Mouse (Mus musculus) heart, postnatal 10 days (tissue): ENCODE results near the gene Prex1. TPM values are rescaled to one million over a fixed set of nuclear protein-coding genes. Genes with fewer than 3 reads are reported as not detected.
A peak's percentile ranks its signal among the peaks of the same experiment; 100 is the strongest.

Experiments
- DNase-seq, 2 experiments: peaks; one replicate each; pipeline ENCODE4 v3.0.0; 2021
- intact Hi-C: fragments of 180-260 bp; cut with DNase I; formaldehyde crosslinking; loops from one replicate; pipeline ENCODE4 v1.15.1; 2025
- total RNA-seq, 2 experiments: library from RNA; stranded (reverse); gene quantifications; 2 replicates each; pipeline ENCODE4 v1.2.3; 2021

Gene Prex1
- total RNA-seq, 2 experiments from 2014 or later = 12.1 to 17.7 TPM

GRCm38 (mm10) chr2:166693394-166693793 lies 20.2 kb downstream of the Prex1 start:
- intact Hi-C loops = no loop called here
- DNase-seq = no peak

DNA sequence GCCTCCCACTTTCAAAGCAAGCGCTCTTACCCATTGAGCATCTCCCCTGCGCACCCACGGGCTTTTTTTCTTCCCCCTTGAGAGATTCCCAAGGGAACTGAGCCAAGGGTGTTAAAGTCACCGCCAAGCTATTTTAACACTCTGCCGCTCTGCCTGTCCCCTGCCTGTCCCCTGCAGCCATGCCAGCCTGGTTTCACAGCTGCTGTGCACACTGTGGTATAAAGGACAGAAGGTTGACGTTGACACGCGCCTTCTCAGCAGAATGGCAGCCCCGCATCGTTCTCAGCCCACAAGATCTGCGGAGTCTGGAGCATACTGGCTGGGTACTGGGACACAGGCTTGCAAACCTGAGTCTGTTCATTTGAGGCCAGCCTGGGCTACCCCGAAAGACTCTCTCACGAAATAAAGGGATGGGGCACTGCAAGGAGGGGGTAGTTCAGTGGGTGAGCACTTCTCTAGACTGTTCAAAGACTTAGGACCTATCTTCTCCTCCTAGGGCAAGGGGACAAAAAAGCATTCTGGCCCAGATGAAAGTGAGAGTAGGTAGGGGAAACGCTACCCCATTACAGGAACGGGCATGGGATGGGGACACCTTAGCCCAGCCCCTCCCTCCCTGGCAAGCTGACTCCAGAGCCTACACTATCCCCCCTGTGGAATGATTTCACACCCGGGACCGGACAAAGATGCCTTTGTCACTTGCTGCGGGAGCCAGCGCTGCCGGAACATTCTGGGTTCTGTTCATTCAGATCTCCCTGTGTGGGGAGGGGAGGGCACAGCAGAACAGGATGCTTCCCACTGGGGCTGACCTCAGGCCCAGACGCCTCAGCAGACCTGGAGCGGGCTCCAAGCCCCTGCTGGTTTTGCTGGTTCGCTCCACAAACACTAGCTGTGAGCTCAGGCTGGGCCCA lies 21.8 kb downstream of the Prex1 start:
- intact Hi-C loops = no loop called here
- DNase-seq = peak; percentile 66 to 71

DNA sequence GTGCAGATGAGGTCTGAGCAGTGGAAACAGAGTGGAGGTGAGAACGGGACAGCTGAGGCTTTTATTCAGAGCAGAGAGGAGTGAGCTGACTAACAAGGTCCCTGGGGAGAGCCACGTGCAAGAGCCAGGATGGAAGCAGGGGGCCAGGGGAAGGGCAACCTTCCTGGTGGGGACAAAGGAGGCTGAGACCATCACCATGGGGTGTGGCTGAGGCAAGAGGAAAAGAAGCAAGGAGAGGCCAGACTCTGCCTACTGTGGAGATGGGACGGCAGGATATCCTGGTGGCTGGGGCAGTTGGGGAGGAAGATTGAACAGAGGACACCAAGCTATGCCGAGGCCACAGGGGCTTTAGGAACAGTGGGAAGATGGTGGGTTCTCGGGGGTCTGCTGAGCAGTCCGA lies 26.7 kb downstream of the Prex1 start:
- intact Hi-C loops = loop anchor here (2.0 kb wide), 1 partner anchor 16 kb away; no protein-coding TSS in a partner anchor
- no peak for DNase-seq

DNA sequence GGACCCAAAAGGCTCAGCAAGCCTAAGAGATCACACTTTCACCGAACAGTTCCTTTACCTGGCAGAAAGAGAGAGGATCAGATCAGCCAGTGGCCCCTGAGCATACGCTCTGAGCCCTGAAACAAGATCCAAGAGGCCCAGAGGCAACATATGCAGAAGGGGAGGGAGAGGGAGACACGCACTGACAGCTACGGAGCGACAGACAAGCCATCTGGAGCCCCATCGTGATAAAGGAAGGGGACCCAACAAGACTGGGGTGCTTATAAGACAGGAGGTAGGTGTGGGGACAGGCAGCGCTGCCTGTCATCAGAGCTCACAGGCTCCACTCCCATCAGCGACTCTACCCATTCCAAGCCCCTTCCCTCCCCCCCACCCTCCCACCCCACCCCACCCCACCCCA lies 27.8 kb downstream of the Prex1 start:
- DNase-seq = no peak
- intact Hi-C loops = loop anchor here (2.0 kb wide), 1 partner anchor 17 kb away; no protein-coding TSS in a partner anchor

- no peak for DNase-seq
- intact Hi-C loops = no loop called here
Measured at GRCm38 (mm10) chr2:166683885-166684544, 29.6 kb downstream of the Prex1 start.

DNA sequence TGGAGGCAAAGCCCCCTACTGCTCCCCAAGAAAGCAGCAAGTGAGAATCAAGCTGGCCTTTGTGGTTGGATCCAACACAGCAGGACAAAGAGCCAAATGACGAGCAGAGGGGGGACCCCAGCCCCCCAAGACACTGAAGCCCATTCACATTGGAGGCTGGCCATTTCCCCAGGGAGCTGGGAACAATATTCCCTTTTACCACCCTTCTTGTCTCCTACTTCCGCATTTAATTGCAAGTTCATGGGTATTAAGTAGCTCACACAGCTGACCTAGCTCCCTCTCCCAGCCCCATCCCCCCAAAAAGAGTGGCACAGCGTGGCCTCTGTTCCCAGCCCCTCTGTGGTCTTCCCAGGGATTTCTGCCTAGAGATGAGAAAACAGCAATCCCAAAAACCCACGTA lies 30.8 kb downstream of the Prex1 start:
- DNase-seq = no peak
- intact Hi-C loops = no loop called here

DNA sequence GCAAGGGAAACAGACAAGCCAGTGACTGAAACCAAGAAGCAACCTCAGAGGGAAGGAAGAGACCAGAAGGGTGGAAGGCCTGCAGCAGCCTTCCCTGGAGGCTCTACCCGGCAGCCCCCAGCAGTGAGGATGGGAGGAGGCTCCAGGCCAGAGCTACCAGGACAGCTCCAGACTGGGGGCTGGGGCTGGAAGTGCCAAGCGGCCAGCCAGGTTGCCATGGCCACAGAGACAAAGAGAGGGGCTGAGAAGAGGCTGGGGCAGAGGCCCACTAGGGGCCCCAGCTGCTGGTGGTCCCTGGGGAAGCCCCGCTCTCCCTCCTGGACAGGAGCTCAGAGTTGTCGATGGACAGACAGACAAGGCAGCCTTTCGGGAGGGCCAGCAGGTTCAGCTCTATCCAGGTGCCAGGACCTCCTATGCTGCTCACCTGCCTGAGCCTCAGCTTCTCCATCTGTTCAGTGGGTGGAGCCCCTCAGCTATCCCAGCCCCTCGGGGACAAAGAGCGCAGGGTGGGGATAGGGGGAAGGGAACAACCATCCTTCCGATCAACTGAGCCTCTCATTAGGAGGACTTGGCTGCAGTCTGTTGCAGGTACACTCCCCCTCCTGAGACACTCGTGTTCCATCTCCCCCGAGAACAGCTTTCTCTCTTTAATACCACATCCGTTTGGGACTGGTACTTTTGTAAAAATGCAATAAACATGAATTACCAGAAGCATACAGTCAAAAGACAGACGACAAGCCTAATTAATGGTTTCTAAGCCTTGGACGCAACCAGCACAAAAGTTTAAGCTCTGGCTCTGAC lies 34.5 kb downstream of the Prex1 start:
- intact Hi-C loops = no loop called here
- DNase-seq = no peak

DNA sequence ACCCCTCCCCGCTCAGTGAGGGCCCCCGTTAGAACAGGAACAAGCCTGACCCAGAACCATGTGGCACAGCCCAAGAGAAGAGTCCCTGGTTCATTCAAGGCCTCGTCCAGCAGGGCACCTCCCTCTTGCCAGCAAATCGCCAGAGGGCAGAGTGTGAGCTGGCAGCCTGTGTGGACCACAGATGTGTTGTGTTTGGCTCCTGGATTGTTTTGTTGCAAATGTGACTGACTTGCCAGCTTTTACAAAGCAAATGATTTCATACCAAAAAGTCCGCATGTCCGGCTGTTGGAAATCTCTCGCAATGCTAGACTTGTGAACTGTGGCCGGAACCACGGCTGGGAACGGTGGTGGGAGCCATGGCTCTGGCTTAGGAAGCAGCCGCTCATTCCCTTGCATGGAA lies 36.7 kb downstream of the Prex1 start:
- DNase-seq = peak in 1 of 2 experiments; percentile 31
- intact Hi-C loops = no loop called here

GRCm38 (mm10) chr2:166676498-166676897 lies 37.1 kb downstream of the Prex1 start:
- no peak for DNase-seq
- intact Hi-C loops = no loop called here

DNA sequence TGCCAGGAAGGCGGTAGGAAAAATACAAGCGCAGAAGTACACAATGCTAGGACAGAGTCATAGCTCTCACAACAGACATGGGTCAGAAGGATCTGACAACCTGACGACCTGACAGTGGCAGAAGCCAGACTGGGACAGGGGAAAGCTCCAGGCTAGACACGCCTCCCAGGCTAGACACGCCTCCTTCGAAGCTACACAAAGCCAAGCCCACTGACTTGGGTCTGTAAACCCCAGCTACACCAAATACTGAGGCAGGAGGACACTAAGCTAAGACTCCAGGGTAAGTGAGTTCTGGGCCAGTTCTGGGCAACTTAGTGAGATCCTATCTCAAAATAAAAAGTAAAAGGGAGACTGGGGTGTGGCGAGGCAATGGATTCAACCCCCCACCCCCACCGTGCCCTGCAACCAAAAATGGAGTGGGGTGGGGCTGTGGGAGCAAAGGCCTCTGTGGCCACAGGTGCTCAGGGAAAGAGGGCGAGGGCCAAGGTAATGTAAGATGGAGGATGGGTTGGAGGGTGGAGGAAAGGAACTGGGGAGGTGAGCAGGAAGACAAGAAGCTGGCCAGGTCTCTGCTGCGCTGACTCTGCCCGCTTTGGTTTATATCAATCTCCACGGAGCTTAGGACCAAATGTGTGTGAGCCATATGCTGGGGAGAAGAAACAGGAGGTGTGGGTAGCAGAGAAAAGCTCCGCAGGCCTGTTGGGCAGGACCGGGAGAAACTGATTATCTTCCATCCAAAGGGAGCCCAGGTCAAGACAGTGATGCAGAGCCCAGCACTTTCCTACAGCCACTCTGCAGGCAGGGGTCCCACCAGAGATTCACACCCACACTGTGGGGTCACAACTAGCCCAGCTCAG lies 37.8 kb downstream of the Prex1 start:
- intact Hi-C loops = no loop called here

GRCm38 (mm10) chr2:166674693-166675092 lies 38.9 kb downstream of the Prex1 start:
- no peak for DNase-seq
- intact Hi-C loops = loop anchor here (5.0 kb wide), 1 partner anchor 38 kb away; the partner anchor contains the start of gene Prex1

More for the DNA sequence above, 37.8 kb downstream of the Prex1 start:
- DNase-seq = no peak

DNA sequence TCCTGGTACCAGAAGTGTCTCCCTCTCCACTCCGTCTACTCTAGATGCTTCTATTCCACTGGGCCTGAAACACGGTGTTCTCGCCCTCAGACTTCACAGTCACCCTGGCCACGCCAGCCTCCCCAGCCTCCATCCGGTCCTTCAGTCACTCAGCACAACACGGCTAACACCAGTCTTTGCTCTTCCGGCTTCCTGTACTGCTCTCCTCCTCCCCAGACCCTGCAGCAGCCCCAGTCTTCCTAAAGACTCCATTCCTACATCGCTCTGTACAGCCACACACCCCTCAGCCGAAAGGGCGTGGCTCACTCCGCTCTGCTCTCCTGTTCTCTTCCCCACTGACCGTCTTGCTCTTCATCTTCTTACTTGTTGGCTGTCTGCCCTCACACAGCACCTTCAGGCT lies 39.7 kb downstream of the Prex1 start:
- intact Hi-C loops = loop anchor here (5.0 kb wide), 1 partner anchor 38 kb away; the partner anchor contains the start of gene Prex1
- no peak for DNase-seq

GRCm38 (mm10) chr2:166672171-166672965 lies 41.3 kb downstream of the Prex1 start:
- intact Hi-C loops = loop anchor here (5.0 kb wide), 1 partner anchor 40 kb away; the partner anchor contains the start of gene Prex1

DNA sequence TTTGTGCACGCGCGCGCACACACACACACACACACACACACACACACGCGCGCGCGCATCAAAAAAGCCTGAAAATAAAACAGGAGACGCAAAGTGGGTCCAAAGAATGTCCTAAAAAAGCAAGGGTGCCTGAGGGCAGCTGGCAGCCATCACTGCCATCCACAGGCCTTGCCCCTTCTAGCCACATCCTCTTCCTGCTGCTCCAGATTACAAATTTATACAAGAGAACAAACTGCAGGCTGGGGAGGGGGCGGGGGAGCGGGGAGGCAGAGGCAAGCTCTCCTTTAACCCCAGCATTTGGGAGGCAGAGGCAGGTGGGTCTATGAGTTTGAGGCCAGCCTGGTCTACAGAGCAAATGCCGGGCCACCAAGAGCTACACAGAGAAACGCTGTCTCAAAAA lies 42.0 kb downstream of the Prex1 start:
- no peak for DNase-seq

More at GRCm38 (mm10) chr2:166672171-166672965, 41.3 kb downstream of the Prex1 start:
- DNase-seq = no peak

GRCm38 (mm10) chr2:166671019-166671418 lies 42.6 kb downstream of the Prex1 start:
- intact Hi-C loops = loop anchor here (5.0 kb wide), 1 partner anchor 41 kb away; the partner anchor contains the start of gene Prex1
- no peak for DNase-seq

More for the DNA sequence above, 42.0 kb downstream of the Prex1 start:
- intact Hi-C loops = loop anchor here (5.0 kb wide), 1 partner anchor 41 kb away; the partner anchor contains the start of gene Prex1

- no peak for DNase-seq
- intact Hi-C loops = loop anchor here (5.0 kb wide), 1 partner anchor 42 kb away; the partner anchor contains the start of gene Prex1
Measured at GRCm38 (mm10) chr2:166669922-166670321, 43.7 kb downstream of the Prex1 start.

GRCm38 (mm10) chr2:166667790-166668695 lies 45.6 kb downstream of the Prex1 start:
- peak; percentile 42 to 43 for DNase-seq
- intact Hi-C loops = no loop called here

DNA sequence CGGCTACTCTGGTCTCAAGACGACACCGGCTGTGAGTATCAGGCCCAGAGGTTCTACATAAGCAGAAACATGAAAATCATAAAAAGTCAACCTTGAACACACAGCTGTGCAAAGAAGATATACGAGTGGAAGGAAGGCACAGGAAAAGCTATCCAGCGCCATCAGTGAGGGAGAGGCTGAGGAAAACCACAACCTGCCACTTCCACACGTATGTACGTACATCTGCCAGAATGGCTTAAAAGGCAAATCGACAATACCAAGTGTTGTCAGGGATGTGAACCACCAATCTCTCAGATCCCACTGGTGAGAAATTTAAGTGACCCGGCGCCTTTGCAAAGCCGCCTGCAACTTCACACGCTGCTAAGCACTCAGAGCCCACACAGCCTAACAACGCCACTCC lies 47.5 kb downstream of the Prex1 start:
- no peak for DNase-seq
- intact Hi-C loops = no loop called here
